Mouse (Mus musculus) bone marrow macrophage, adult 2 months (primary cell): ENCODE data around the gene Gm11627.

Experiments used
- CTCF ChIP-seq: IDR thresholded peaks from 2 replicates; pipeline ENCODE4 v1.5.1; 2012; ENCODE audit warnings: low read depth, mild to moderate bottlenecking, low read length, moderate library complexity
- POLR2A ChIP-seq: IDR thresholded peaks from 2 replicates; pipeline ENCODE4 v1.6.1; 2012; ENCODE audit warnings: mild to moderate bottlenecking, low read depth, low read length, borderline replicate concordance

- no peak for TF ChIP-seq CTCF
- no peak for TF ChIP-seq POLR2A
Observed at GRCm38 (mm10) chr11:102624888-102625407, 45.7 kb upstream of the Gm11627 start.
